Mouse (Mus musculus): ENCODE measurements at regions not wholly inside any gene's neighbourhood (a gene's known extent, or its start where the extent isn't known, plus 50 kb on each side); places are given as distances from the start of the nearest gene placed in this dataset.

DNA sequence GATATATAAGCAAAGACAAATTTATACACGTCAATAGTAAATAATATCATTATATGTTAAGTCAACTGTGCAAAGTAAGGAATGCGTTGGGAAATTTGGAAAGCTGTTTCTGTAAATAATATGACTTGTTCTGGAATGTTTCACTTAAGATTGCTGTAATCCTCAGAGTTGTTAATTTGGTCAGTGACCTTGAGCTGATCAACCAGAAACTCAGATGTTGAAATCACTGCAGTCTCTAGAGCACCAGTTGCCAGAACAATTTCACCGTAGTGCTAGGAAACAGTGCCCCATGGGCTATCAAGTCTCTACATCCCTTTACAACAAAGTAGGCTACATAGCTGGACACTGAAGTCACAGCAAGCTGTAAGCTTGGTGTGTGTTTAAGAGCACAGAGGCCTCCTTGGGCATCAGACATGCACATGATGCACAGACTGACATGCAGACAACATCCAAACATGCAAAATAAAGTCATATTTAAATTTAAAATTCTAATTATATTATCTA is 212.6 kb downstream of the Pik3r1 start:
- DNase-seq (ENCODE audit: low read depth, low spot score) = no peak

DNA sequence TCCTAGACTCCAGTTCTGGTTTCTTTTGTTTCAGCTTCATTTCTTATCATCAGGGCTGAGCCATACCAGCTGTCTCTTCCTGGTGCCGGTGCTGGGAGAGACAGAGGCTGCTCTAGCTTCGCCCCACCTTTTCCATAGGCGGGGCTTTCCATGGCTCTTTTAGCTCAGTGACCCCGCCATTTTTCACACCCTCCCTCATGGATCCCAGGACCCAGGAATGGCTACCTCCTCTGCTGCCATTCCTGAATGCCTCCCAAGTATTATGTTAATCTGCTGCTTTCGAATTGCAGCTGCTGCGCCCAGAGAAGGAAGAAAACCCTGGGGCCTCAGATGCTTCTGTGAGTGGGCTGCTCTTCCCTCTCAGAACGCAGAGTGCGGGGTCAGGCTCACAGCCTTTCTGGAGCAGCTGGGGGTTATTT is 214.9 kb downstream of the Pik3r1 start:
- DNase-seq (ENCODE audit: low read depth, low spot score) = no peak

DNA sequence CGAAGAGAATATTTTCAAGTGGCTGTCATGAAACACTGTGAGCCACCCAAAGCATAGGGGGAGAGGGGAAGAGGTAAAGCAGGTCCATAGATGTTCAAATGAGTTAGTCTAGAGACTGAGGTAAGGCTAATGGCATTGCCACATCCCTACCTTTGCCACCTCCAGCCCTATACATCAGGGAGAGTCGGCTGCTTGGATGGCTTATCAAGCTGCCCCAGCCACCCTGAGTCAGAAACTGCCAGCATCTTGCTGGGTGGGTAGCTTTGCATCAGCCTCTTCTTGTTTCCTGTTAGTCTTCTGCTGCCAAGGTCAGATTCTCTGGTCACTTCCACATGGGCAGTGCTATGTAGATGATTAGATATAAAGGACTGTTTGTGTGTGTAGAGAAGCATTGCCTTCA is 215.6 kb downstream of the Pik3r1 start:
- no peak for DNase-seq (ENCODE audit: low read depth, low spot score)

DNA sequence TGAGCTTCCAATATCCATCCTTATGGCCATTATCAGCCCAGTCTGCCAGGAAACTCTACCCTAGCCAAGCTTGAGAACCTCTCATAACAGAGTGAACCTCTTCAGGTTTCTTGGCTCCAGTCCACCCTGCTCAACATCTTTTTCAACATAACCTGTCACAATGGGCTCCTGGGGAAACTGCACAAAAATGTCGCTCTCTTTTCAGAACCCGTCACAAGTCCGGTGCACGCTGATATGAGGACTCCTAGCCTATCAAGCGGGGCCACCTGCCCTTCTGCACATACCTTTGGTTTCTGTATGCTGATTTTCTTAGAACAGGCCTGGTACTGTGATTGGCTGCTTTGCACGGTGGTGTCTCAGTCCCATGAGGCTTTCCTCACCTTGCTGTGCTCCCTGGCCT is 216.9 kb downstream of the Pik3r1 start:
- no peak for DNase-seq (ENCODE audit: low read depth, low spot score)

DNA sequence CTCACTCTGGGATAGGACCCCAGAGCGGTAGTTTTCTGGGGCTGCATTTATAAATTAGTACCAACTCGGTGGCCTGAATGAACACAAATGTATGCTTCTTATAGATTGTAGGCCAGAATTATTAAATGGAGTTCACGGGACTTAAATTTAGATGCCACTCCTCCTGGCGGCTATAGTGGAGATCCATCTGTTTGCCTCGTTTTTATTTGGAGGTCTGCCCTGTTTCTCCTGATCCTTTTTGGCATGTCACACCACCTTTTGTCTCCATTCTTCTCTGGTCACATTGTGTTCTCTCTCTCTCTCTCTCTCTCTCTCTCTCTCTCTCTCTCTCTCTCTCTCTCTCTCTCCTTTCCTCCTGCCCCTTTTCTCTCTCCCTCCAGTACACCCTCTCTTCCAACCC is 217.5 kb downstream of the Pik3r1 start:
- no peak for DNase-seq (ENCODE audit: low read depth, low spot score)

DNA sequence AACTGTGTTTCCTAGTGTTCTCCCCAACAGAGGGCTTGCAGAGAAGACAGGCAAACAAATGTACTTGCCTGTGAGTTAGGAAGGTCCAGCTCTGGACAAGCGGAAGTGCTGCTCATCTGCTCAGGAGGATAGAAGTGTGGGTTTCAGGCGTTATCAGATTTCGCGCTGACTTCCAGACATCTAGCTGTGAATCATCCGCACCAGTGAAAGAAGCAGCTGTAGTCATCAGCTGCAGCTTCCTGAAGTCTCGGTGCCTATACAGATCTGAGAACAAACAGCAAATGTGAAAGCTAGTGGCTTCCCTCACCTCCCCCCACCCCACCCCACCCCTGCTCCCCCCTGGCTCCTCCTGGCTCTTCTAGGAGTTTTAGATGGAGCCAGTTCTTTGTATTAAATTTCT is 220.1 kb downstream of the Pik3r1 start:
- DNase-seq (ENCODE audit: low read depth, low spot score) = no peak

DNA sequence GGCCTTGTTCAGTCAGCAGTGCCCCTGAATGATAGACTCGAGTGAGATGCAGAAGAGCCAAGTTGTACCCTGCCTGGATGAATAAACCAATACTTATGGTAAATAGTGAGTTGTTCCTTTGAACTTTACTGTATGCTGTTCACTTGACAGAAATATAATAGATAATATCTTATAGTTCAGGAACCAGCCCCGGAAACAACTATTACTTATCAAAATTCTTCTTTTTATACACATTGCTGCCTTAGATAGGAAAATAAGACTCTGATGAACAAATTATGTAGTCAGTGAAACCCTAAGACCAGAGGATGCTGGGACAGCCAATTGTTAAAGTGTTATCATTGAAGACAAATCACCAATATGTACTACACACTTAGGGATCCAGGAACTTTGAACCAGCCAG is 220.7 kb downstream of the Pik3r1 start:
- DNase-seq (ENCODE audit: low read depth, low spot score) = no peak

DNA sequence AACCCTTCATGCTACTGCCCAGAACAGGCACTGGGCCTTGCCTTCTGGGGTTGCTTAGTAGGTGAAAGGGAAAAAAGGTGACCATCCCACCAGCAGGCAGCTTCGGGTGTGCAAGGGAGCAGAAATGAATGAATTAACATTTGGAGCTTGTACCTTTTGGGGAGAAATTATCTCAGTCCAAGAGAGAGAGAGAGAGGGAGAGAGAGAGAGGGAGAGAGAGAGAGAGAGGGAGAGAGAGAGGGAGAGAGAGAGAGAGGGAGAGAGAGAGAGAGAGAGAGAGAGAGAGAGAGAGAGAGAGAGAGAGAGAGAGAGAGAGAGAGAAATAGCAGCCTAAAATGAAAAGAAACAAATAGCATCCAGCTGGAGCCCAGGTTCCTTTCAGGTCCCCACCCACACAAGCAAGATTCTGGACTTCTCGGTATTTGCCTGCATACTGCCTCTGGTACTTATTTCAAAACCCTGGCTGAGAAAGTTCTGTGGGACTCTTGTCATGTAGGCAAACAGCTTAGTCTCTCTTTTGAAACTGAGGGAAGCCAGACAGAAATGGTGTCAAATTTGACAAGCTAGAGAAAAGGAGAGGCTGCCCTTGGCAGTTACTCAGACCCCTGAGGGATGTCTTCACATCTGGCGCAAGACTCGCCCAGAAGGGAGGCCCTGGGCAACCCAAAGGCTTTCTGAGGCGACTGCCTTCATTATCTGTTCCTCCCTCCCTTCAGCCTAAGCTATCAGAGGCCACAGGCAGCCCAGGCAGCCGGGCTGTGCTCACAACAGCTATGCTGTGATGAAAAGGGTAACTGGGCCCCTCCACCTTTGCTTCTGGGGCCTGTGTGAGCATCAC is 222.5 kb downstream of the Pik3r1 start:
- DNase-seq (ENCODE audit: low read depth, low spot score) = no peak

DNA sequence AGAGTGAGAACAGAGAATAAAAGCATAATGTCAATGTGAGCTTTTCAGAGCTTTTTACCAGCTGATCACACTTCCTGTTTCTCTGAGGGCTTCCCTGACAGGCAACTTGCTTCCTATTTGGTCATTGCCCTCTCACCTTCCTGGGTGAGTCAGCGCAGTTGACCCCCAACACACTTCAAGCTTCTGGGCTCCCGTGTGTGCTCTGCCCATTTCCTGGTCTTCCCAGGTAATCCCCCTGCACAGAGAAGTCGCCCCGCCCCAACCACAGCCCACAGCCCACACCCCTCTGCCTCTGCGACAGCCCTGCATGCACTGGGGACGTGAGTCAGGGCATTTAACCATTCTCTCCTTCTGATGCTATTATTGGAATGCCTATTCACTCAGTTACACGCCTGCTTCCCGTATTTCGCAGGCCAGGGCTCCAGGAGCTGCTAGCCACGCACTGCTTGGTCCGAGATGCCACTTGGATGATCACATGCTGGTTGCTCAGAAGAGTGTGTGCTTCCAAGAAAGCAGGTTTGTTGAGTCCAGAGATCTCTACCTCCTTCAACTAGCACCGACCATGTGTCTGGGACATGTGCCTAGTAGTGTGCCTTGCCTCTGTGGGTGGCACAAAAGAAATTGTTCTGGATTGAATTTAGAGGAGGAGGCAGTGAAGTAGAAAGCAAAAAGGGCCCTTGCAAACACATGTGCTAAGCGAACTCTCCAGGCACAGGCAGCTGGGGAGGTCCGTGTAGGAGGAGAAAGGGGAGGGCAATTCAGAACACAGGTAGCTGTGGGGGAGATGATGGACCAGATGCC is 227.4 kb downstream of the Pik3r1 start:
- DNase-seq (ENCODE audit: low read depth, low spot score) = no peak

DNA sequence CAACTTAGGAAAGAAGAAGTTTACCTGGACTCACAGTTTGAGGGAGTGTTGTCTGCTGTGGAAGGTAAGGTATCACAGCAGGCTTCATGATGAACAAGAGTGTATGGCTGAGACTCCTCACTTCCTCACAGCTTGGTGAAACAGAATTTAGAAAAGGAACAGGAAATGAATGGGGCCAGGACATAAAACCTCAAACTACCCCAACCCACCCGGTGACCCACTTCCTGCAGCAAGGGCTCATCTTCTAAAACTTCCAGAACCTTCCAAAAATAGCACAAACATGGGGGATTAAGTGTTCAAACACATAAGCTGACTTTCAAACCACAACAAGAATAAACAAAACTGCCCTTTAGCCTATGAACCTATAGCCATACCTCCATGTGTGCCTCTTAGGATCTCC is 229.9 kb downstream of the Pik3r1 start:
- no peak for DNase-seq (ENCODE audit: low read depth, low spot score)

DNA sequence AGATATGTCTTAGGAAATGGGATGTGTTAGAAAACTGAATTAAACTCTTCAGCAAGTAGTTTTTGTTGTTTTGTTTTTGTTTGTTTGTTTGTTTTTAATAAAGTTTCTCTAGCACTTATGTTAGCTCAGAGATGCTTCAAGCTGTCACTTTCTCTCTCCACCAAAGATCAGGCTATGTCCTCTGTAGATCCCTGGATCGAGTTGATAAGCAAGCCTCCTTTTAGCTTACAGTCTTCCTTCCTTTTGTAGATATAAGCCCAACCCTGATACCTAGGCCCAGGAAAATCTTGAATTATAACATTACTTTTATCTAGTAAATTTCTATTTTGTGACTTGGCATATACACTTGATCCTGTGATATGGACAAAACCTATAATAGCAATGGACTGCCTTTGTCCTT is 232.0 kb downstream of the Pik3r1 start:
- no peak for DNase-seq (ENCODE audit: low read depth, low spot score)

DNA sequence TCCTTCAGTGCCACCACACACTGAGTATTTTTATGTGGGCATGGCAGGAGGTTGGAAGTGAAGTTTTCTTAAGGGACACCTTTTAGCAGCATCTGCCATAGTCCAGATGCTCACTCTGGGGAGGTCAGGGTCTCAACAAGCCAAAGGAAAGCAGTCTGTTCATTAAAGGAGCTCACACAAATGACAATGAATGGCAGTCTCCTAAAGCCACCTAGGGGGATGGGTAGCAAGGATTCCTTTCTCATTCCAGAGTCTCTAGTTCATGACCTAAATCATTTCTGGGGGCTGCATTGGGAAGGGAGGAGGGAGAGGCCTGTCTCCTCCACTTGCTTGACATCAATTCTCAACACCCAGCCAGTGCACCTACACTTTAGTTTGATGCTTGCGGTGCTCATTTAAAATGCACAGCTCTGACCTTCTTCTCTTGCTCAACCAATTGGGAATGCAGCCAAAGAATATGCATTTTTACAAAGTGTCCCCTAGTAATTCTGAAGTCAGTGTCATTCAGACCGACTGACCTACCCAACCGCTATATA is 232.6 kb downstream of the Pik3r1 start:
- DNase-seq (ENCODE audit: low read depth, low spot score) = no peak

DNA sequence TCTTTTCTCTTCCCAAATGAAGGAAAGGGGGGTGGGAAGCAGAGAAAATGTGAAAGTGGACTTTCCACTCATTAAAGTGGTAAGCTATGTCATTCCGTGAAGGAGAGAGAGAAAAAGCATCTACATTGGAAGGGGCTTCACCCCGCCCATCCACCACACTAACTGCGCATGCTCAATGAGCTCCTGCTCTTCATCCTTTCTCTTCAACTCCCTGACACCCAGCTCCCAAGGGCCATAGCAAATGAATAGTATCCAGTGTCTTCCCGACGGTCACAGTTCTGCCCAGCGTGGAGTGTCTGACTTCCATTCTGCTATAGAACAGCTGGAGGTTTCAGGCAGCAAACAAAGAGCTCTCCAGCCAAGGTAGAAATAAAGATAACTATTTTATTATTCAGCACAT is 233.5 kb downstream of the Pik3r1 start:
- no peak for DNase-seq (ENCODE audit: low read depth, low spot score)

DNA sequence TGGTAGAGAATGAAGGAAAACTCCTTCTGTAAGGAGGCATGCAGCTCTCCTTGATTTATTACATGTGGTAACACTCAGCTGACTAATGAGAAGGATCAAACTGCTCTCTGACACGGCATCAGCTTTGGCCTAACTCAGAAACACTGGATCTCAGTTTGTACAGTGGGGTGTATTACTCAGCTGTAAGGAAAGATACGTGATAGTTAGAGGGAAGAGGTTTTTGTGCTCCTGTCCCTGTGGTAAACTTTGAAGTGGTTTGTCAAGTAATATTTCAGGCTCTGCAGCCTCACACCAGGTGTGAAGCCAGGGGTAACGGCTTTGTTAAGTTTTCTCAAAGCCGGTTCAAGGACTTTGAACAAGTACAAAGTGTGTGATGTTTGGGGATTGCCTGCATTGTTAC is 235.1 kb downstream of the Pik3r1 start:
- no peak for DNase-seq (ENCODE audit: low read depth, low spot score)

DNA sequence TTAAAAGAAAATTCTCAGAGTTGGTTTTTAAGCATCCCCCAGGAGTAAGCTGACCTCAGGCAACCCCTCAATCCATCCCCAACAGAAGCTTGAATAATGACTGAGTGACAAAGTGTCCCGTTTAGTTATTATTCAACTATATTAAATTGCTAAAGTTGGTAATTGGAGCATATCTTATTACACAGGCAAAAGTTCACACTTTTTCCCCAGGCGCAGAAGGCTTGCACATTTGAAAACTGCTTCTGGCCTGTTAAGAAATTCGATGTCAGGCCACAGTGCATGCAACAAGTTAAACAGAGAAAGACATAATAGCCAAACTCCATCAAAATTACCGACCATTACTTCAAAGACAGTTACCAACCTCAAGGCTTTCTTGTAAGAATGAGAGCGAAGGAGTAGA is 240.3 kb downstream of the Pik3r1 start:
- DNase-seq (ENCODE audit: low read depth, low spot score) = no peak

DNA sequence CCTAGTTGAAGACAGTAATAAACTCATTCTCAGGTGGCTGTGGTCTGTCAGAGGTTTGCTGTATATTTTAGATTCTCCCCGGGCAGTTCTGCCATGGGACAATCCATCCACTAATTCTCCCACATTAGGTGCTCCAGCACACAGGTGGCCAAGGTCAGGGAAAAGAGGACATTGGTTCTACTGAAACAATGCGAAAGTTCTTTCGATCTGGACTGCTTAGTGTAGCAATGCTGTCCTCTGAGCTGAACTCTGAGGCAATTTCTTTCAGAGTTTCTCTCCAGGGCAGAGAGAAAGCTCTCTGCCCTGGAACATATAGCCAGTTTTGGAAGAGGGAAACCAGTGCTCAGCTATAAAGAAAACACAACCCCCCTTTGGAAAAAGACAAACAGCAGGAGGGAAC is 243.2 kb downstream of the Pik3r1 start:
- DNase-seq (ENCODE audit: low read depth, low spot score) = no peak

DNA sequence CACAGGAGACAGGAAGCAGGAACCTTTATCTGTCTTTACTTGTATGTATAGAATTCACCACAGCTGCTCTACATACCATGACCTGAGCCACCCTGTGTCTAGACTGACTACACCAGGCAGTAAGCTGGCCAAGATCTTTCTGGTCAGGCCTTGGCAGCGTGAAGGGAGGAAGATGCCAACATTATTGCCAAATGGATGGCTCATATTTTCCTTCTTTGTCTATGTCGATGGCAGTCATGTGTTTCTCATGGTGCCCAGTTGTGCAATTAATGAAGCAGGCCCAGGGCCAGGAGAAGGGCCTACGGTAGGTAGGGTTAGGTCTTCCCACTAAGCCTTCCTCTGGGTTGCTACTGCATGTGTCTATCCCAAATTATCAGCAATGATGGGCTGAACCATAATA is 243.8 kb downstream of the Pik3r1 start:
- DNase-seq (ENCODE audit: low read depth, low spot score) = no peak

DNA sequence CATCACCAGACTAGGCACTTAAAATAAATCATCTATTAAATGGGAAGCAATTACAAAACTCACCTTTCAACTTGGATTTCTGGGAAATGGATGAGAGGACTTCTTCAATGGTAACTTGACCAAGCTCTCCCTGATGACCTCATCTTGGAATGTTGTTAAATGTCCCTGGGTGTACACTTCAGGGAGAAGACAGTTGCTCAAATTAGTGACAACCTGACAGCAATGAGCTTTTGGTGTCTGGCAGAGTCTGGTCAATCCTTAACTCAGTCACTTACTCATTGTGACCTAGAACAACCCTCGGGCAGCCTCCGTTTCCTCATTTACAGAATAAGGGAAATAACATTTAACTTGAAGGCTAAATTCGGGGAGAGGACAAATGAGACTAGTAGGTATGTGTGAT is 244.5 kb downstream of the Pik3r1 start:
- DNase-seq (ENCODE audit: low read depth, low spot score) = no peak

DNA sequence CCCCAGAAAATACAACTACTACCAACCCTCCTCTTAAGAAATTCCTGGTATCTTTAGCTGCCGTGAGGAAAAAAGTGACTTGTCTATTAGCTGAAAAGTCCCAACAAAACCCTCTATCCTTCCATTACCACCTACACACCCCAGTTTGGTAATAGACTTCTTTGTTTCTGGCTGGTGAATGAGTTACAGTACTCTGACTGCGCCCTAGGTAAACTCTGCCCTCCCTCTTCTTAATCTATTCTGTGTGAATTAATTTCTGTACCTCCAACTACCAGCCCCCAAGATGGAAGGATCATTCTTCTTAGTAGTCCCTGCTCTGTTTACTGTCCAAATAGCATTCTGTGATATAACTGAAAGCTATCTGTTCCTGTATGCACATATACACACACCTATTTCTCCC is 245.4 kb downstream of the Pik3r1 start:
- DNase-seq (ENCODE audit: low read depth, low spot score) = no peak

DNA sequence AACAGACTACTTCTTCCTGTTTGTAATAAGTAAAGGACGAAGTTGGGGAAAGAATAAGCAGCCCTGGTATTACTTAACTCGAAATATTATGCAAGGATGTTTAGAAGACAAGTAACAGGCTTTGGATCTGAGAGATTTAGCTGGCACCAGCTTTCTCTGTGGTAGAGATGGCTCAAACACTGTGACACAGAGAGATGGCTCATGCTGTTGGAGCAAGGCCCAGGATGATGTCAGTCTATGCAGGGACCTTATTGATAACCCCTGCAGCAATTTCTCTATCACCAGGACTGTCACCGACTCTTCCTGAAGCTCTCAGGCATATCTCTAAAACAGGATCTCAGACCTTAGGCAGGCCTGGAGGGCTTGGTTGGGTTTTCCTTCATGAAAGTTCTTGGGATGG is 254.7 kb downstream of the Pik3r1 start:
- no peak for DNase-seq (ENCODE audit: low read depth, low spot score)

DNA sequence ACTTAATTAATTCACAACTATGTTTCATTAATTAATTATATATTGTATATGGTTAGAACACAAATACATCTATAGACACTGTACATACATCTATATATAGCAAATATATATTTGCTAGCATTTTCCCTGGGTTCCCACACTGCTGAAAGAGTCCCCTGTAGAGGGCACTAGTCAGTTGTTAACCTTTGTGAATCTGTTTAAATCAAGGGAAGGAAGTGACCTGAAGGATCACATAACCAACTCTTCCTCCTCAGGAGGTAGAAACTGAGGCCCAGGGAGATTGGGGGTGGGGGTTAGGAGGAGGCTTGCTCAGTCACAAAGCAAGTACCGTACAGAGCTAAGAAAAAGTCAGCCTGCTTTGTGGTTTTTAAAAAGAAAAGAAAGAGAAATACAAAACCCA is 258.1 kb downstream of the Pik3r1 start:
- no peak for DNase-seq (ENCODE audit: low read depth, low spot score)

DNA sequence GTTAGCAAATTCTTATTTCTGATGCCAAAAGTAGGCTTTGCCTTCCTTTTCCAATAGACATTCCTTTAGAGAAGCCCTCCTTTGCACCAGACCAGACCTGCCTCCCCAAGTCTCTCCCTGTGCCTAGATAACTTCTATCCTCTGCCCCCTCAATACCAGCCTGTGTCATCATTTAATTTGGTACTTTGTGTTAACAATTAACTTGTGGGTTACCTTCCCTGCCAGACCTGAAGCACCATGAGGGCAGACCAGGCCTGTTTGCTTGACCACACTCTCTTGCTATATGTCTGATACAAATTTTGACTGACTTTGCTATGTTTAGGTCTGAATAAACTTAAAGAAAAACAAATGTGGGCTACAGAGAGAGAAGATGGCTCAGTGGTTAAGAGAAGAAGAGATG is 259.7 kb downstream of the Pik3r1 start:
- DNase-seq (ENCODE audit: low read depth, low spot score) = no peak

DNA sequence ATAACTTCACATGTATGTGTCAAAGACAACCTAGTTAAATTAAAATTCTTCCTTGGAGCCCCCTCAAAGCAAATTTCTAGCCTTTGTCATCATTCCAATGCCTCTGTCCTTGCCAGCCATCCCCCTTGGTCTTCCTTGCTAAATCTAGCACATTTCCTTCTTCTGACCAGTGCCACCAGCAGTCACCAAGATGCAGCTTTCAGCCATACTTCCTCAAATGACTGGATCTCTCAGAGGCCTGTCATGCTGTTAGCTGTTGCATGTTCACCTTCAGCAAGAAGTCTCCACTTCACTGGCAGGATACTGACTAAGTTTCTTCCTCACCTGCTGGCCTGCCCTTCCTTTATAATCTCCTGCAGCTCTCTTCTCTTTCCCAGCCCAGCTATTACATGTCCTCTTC is 261.3 kb downstream of the Pik3r1 start:
- no peak for DNase-seq (ENCODE audit: low read depth, low spot score)
